Mouse (Mus musculus): Measurements from ENCODE around the gene Umodl1. TPM values are rescaled to one million over a fixed set of nuclear protein-coding genes. Genes with fewer than 3 reads are reported as not detected.

Umodl1 gene
- total and polyA plus RNA-seq, 3 experiments, result 1.0 to 4.5 (median 1.6) TPM

DNA sequence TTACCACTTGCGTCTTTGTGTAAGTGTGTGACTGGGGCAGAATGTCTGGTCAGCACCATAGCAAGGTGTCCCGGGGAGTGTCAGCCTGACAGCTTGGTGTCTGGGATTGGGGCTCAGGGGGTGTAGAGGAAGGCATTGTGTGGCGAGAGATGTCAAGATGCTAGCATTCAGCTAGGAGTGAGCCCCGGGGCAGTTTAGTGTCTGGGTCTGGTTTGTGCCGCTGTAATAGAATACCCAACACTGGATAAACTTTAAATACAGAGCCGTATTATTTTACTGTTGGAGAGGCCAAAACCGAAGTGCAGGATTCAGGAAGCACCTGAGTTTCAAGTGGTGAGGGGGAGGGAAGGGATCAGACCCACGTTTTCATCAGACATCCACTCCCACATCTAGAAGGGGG is 82.9 kb downstream of the Umodl1 start:
- Histone ChIP-seq H3K27me3 (replicated peaks) (peaks cover 10% of the 10 kb centered on the region), H3K79me2 (replicated peaks; ENCODE audit: control insufficient read depth, extremely low read depth, insufficient read depth, poor library complexity, severe bottlenecking) (no peaks in the 10 kb centered on the region), H3K9me3 (replicated peaks; ENCODE audit: low read length) (peaks cover 4% of the 10 kb centered on the region), H3K9ac (ENCODE audit: insufficient read depth, low read depth) (no peak overlapping the region), H3K36me3 (replicated peaks in 1 of 2; ENCODE audit: control insufficient read depth in 1 of 2, insufficient read depth in 1 of 2, low read length in 1 of 2) (no peaks in the 10 kb centered on the region), H3K4me3 (replicated peaks in 1 of 3; ENCODE audit: low read depth in 2 of 3, low read length in 2 of 3, poor library complexity in 1 of 3) (no peak overlapping the region), H3K4me1 (ENCODE audit: control insufficient read depth in 1 of 2, insufficient read depth in 2 of 2) (peaks cover 22 to 75% of the 10 kb centered on the region in 2 experiments), H3K27ac (ENCODE audit: insufficient read depth, low read depth) (no peak overlapping the region), H3K4me2 (ENCODE audit: insufficient read depth, low read depth, poor library complexity, severe bottlenecking) (no peak overlapping the region)
- in situ Hi-C loops (cut with MboI; ENCODE audit: low pct_ligation_motif_present, low pct_unique_long_range_greater_than_20kb, low sequenced_read_pairs), result no loop called here
- no peak for TF ChIP-seq SIN3A (IDR thresholded peaks at IDR 0.05; ENCODE audit: low read length)
- TF ChIP-seq NRF1 (IDR thresholded peaks at IDR 0.05; ENCODE audit: low read depth, low read length), result no peak
- no peak for TF ChIP-seq RAD21 (IDR thresholded peaks at IDR 0.05; ENCODE audit: low read depth, low read length)
- no peak for TF ChIP-seq USF2 (conservative IDR thresholded peaks at IDR 0.05; ENCODE audit: low read depth, low read length)
- no peak for TF ChIP-seq MAX (IDR thresholded peaks at IDR 0.05; ENCODE audit: low read length)
- TF ChIP-seq ZKSCAN1 (IDR thresholded peaks at IDR 0.05; ENCODE audit: borderline replicate concordance, low read depth, low read length), result no peak
- no peak for TF ChIP-seq E2F4 (IDR thresholded peaks at IDR 0.05; ENCODE audit: insufficient replicate concordance, low read depth, low read length)
- TF ChIP-seq MXI1 (IDR thresholded peaks at IDR 0.05; ENCODE audit: low read depth, low read length), result no peak
- no peak for TF ChIP-seq MAZ (IDR thresholded peaks at IDR 0.05; ENCODE audit: low read depth, low read length)
- no peak for DNase-seq (ENCODE audit: extremely low read depth)
- dilution Hi-C loops (cut with MboI; ENCODE audit: extremely low pct_ligation_motif_present, extremely low pct_unique_long_range_greater_than_20kb, low sequenced_read_pairs), result no loop called here

DNA sequence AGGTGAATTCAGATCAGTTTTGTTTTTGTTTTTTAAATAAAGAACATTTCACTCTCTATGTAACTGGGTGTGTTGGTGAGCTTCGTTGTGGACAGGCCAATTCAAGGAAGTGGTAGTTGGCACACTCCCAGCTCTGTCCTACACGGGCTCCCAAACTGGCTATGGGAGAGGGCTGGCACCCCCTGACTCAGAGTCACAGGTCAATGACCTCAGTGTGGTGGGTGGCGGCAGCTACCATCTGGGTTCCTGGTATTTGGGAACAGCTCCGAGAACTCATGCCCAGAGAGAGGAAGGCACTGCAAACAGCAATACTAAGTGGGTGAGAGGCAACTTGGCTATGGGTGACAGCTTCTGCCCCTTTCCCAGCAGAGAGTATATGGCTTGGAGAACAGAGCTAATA is 83.9 kb downstream of the Umodl1 start:
- H3K27ac ChIP-seq (ENCODE audit: insufficient read depth, low read depth), result no peak overlapping the region
- H3K4me1 ChIP-seq (ENCODE audit: control insufficient read depth in 1 of 2, insufficient read depth in 2 of 2), result peaks cover 24 to 82% of the 10 kb centered on the region in 2 experiments
- H3K79me2 ChIP-seq (replicated peaks; ENCODE audit: control insufficient read depth, extremely low read depth, insufficient read depth, poor library complexity, severe bottlenecking), result no peaks in the 10 kb centered on the region
- H3K36me3 ChIP-seq (replicated peaks in 1 of 2; ENCODE audit: control insufficient read depth in 1 of 2, insufficient read depth in 1 of 2, low read length in 1 of 2), result no peaks in the 10 kb centered on the region
- H3K27me3 ChIP-seq (replicated peaks), result peaks cover 13% of the 10 kb centered on the region
- no peaks in the 10 kb centered on the region for H3K9me3 ChIP-seq (replicated peaks; ENCODE audit: low read length)
- H3K9ac ChIP-seq (ENCODE audit: insufficient read depth, low read depth), result no peak overlapping the region
- dilution Hi-C loops (cut with MboI; ENCODE audit: extremely low pct_ligation_motif_present, extremely low pct_unique_long_range_greater_than_20kb, low sequenced_read_pairs), result no loop called here
- no peak for TF ChIP-seq CTCF (conservative IDR thresholded peaks at IDR 0.05 in 1 of 2, IDR thresholded peaks at IDR 0.05 in 1 of 2; ENCODE audit: low read depth in 2 of 2, low read length in 2 of 2)
- no peak for TF ChIP-seq CHD2 (IDR thresholded peaks at IDR 0.05; ENCODE audit: low read length)
- TF ChIP-seq BHLHE40 (IDR thresholded peaks at IDR 0.05; ENCODE audit: low read depth, low read length), result no peak
- TF ChIP-seq MEF2A (IDR thresholded peaks at IDR 0.05; ENCODE audit: borderline replicate concordance, low read depth, low read length), result no peak
- no peak for TF ChIP-seq POLR2AphosphoS2 (IDR thresholded peaks at IDR 0.05; ENCODE audit: low read depth, low read length)
- no peak for TF ChIP-seq TBP (conservative IDR thresholded peaks at IDR 0.05; ENCODE audit: low read depth, low read length)
- no peak for TF ChIP-seq USF1 (IDR thresholded peaks at IDR 0.05; ENCODE audit: low read depth, low read length)
- no peak for TF ChIP-seq CHD1 (IDR thresholded peaks at IDR 0.05; ENCODE audit: low read depth, low read length)
- no peak for TF ChIP-seq MAZ (IDR thresholded peaks at IDR 0.05; ENCODE audit: low read depth, low read length)
- no peak for TF ChIP-seq SIN3A (IDR thresholded peaks at IDR 0.05; ENCODE audit: low read length)
- no peak for TF ChIP-seq MAX (IDR thresholded peaks at IDR 0.05; ENCODE audit: low read length)
- TF ChIP-seq HCFC1 (IDR thresholded peaks at IDR 0.05; ENCODE audit: low read depth, low read length), result no peak
- no peak for TF ChIP-seq SMC3 (IDR thresholded peaks at IDR 0.05; ENCODE audit: low read depth, low read length)
- no peak for TF ChIP-seq JUND (conservative IDR thresholded peaks at IDR 0.05; ENCODE audit: low read depth, low read length)
- TF ChIP-seq MAFK (IDR thresholded peaks at IDR 0.05; ENCODE audit: insufficient replicate concordance, low read length), result no peak
- DNase-seq (ENCODE audit: extremely low read depth), result no peak
- in situ Hi-C loops (cut with MboI; ENCODE audit: low pct_ligation_motif_present, low pct_unique_long_range_greater_than_20kb, low sequenced_read_pairs), result no loop called here
- no peak overlapping the region for H3K4me3 ChIP-seq (replicated peaks in 1 of 3; ENCODE audit: low read depth in 2 of 3, low read length in 2 of 3, poor library complexity in 1 of 3)
- H3K4me2 ChIP-seq (ENCODE audit: insufficient read depth, low read depth, poor library complexity, severe bottlenecking), result no peak overlapping the region

Data from CH12.LX (cell line).